Mouse (Mus musculus): ENCODE results near the gene Gpr155. TPM values are rescaled to one million over a fixed set of nuclear protein-coding genes. Genes with fewer than 3 reads are reported as not detected.

Gpr155 gene
- total and polyA plus RNA-seq, 2 experiments = 15.1 to 19.9 TPM

DNA sequence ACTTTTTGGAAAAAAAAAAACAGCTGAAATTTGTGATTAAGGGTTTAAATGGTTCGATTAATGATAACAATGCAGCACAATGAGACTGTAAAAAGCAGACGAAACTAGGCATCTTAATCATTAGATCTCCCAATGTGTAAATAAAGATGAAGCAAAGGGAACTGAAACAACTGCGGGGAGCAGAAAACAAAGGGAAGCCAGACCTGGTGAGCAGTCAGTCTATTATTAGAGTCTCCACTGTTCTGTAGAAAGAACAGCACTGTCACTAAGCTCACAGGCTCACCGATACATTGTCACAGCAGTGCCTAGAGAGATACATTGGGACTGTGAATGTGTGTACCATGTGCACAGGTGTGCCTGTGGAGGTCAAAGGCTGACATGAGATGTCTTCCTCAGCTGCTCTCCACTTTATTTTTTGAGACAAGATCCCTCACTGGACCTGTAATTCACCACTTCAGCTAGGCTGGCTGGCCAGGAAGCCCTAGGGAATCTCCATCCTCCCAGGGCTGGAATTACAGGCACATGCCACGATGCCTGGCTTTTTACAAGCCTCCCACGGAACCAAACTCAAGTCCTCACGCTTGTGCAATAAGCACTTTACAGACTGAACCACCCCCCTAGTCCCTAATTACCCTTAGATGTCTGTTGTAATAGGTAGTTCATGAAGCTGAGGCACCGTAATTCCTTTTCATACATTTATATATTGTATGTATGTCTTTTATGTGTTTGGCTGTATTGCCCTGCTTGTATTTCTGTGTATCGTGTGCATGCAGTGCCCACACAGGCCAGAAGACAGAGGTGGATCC is 14.6 kb downstream of the Gpr155 start:
- DNase-seq (ENCODE audit: extremely low read depth, low read depth, low spot score) = no peak
- no peak for TF ChIP-seq CTCF (IDR thresholded peaks at IDR 0.05; ENCODE audit: low read depth, low read length)
- no peak for TF ChIP-seq POLR2A (IDR thresholded peaks at IDR 0.05; ENCODE audit: extremely low read depth, insufficient read depth, low read length)
- no peak overlapping the region for H3K9ac ChIP-seq (ENCODE audit: low read depth, low read length)
- no peaks in the 10 kb centered on the region for H3K79me2 ChIP-seq (ENCODE audit: control insufficient read depth, insufficient read depth, low read length)
- no peaks in the 10 kb centered on the region for H3K4me1 ChIP-seq (ENCODE audit: control insufficient read depth, insufficient read depth, low read length)
- WGBS = 80% methylated on average over 9 of the region's 9 CpGs
- no peak overlapping the region for H3K4me3 ChIP-seq (ENCODE audit: insufficient read depth, low read depth, low read length)
- peaks cover 17% of the 10 kb centered on the region for H3K36me3 ChIP-seq (ENCODE audit: control insufficient read depth, insufficient read depth, low read length)
- no peak overlapping the region for H3K27ac ChIP-seq (replicated peaks; ENCODE audit: insufficient read depth, low read depth, low read length)
- H3K27me3 ChIP-seq (ENCODE audit: control insufficient read depth, insufficient read depth, low read length) = no peaks in the 10 kb centered on the region

DNA sequence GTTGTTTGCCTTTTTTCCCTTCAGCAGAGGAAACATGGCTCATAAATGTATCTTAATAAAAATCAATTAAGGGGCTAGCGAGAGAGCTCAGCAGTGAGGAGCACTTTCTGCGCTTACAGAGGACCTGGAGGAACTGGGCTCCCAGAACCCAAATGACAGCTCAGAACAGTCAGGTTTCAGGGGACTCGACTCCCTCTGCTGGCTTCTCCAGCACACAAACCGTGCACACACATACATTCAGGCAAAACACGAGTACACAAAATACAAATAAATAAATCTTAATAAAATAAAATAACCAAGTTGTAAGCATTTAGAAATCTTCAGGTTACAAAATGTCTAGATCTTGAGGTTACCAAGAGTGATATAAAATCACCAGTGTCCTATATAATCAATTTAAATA is 22.9 kb downstream of the Gpr155 start:
- TF ChIP-seq POLR2A (IDR thresholded peaks at IDR 0.05; ENCODE audit: extremely low read depth, insufficient read depth, low read length) = no peak
- no peak for TF ChIP-seq CTCF (IDR thresholded peaks at IDR 0.05; ENCODE audit: low read depth, low read length)
- Histone ChIP-seq H3K27me3 (ENCODE audit: control insufficient read depth, insufficient read depth, low read length) (no peaks in the 10 kb centered on the region), H3K79me2 (ENCODE audit: control insufficient read depth, insufficient read depth, low read length) (no peaks in the 10 kb centered on the region), H3K9ac (ENCODE audit: low read depth, low read length) (no peak overlapping the region), H3K4me1 (ENCODE audit: control insufficient read depth, insufficient read depth, low read length) (no peaks in the 10 kb centered on the region), H3K36me3 (ENCODE audit: control insufficient read depth, insufficient read depth, low read length) (peaks cover 18% of the 10 kb centered on the region), H3K4me3 (ENCODE audit: insufficient read depth, low read depth, low read length) (no peak overlapping the region), H3K27ac (replicated peaks; ENCODE audit: insufficient read depth, low read depth, low read length) (no peak overlapping the region)
- no peak for DNase-seq (ENCODE audit: extremely low read depth, low read depth, low spot score)
- WGBS = 88% methylated on average over 5 of the region's 5 CpGs

DNA sequence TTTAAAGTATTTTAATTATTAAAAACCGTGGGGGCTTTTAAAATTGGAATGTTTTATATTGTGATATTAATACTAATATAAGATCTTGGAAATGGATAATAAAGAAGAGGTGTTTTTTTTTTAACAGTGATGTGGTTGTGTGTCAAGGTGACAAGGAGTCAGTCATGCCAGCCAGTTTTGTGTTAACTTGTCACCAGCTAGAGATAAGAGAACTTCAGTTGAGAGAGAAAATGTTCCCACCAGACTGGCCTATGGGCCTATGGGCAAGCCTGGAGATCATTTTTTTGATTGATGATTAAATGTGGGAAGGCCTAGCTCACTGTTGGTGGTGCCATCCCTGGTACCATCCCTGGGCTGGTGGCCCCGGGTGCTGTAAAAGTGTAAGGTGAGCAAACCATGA is 25.8 kb downstream of the Gpr155 start:
- no peak for DNase-seq (ENCODE audit: extremely low read depth, low read depth, low spot score)
- no peak overlapping the region for H3K9ac ChIP-seq (ENCODE audit: low read depth, low read length)

GRCm38 (mm10) chr2:73359941-73360340 is 26.4 kb downstream of the Gpr155 start:
- no peaks in the 10 kb centered on the region for H3K4me1 ChIP-seq (ENCODE audit: control insufficient read depth, insufficient read depth, low read length)
- TF ChIP-seq POLR2A (IDR thresholded peaks at IDR 0.05; ENCODE audit: extremely low read depth, insufficient read depth, low read length) = no peak
- no peak for TF ChIP-seq CTCF (IDR thresholded peaks at IDR 0.05; ENCODE audit: low read depth, low read length)
- no peak overlapping the region for H3K27ac ChIP-seq (replicated peaks; ENCODE audit: insufficient read depth, low read depth, low read length)
- H3K4me3 ChIP-seq (ENCODE audit: insufficient read depth, low read depth, low read length) = no peak overlapping the region
- DNase-seq (ENCODE audit: extremely low read depth, low read depth, low spot score) = peak; percentile 16
- peaks cover 24% of the 10 kb centered on the region for H3K36me3 ChIP-seq (ENCODE audit: control insufficient read depth, insufficient read depth, low read length)
- no peak overlapping the region for H3K9ac ChIP-seq (ENCODE audit: low read depth, low read length)
- no peaks in the 10 kb centered on the region for H3K27me3 ChIP-seq (ENCODE audit: control insufficient read depth, insufficient read depth, low read length)
- no peaks in the 10 kb centered on the region for H3K79me2 ChIP-seq (ENCODE audit: control insufficient read depth, insufficient read depth, low read length)
- WGBS = 77% methylated on average over 5 of the region's 5 CpGs

More for the DNA sequence above, 25.8 kb downstream of the Gpr155 start:
- H3K27me3 ChIP-seq (ENCODE audit: control insufficient read depth, insufficient read depth, low read length) = no peaks in the 10 kb centered on the region
- H3K4me1 ChIP-seq (ENCODE audit: control insufficient read depth, insufficient read depth, low read length) = no peaks in the 10 kb centered on the region
- H3K27ac ChIP-seq (replicated peaks; ENCODE audit: insufficient read depth, low read depth, low read length) = no peak overlapping the region
- no peaks in the 10 kb centered on the region for H3K79me2 ChIP-seq (ENCODE audit: control insufficient read depth, insufficient read depth, low read length)
- TF ChIP-seq POLR2A (IDR thresholded peaks at IDR 0.05; ENCODE audit: extremely low read depth, insufficient read depth, low read length) = no peak
- TF ChIP-seq CTCF (IDR thresholded peaks at IDR 0.05; ENCODE audit: low read depth, low read length) = no peak
- no peak overlapping the region for H3K4me3 ChIP-seq (ENCODE audit: insufficient read depth, low read depth, low read length)
- 90% methylated on average over 2 of the region's 2 CpGs for WGBS
- peaks cover 24% of the 10 kb centered on the region for H3K36me3 ChIP-seq (ENCODE audit: control insufficient read depth, insufficient read depth, low read length)

DNA sequence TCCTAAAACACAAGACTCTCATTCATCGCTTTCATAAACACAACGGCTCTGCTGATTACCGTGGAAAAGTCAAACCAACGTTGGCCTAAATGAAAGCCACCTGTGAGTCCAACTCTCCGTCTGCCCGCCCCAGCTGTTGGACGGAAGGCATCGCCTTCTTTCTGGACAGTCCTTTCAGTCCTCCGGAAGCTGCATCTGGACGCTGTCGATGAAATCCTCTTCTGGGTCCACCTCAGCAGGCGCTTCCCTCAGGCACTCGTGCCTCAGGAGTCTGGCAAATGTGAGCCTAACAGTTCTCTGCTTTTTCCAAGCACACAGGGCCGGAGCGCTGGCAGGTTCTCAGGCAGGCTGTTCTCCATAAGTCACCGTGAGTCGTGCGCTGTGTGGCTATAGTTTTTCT is 29.4 kb downstream of the Gpr155 start:
- DNase-seq (ENCODE audit: extremely low read depth, low read depth, low spot score) = no peak
- Histone ChIP-seq H3K79me2 (ENCODE audit: control insufficient read depth, insufficient read depth, low read length) (no peaks in the 10 kb centered on the region), H3K27me3 (ENCODE audit: control insufficient read depth, insufficient read depth, low read length) (no peaks in the 10 kb centered on the region), H3K36me3 (ENCODE audit: control insufficient read depth, insufficient read depth, low read length) (peaks cover 22% of the 10 kb centered on the region), H3K4me3 (ENCODE audit: insufficient read depth, low read depth, low read length) (no peak overlapping the region), H3K4me1 (ENCODE audit: control insufficient read depth, insufficient read depth, low read length) (no peaks in the 10 kb centered on the region), H3K27ac (replicated peaks; ENCODE audit: insufficient read depth, low read depth, low read length) (no peak overlapping the region), H3K9ac (ENCODE audit: low read depth, low read length) (no peak overlapping the region)
- no peak for TF ChIP-seq CTCF (IDR thresholded peaks at IDR 0.05; ENCODE audit: low read depth, low read length)
- TF ChIP-seq POLR2A (IDR thresholded peaks at IDR 0.05; ENCODE audit: extremely low read depth, insufficient read depth, low read length) = no peak
- WGBS = 91% methylated on average over 18 of the region's 18 CpGs

GRCm38 (mm10) chr2:73351927-73352374 is 34.4 kb downstream of the Gpr155 start:
- H3K27ac ChIP-seq (replicated peaks; ENCODE audit: insufficient read depth, low read depth, low read length) = no peak overlapping the region

More at GRCm38 (mm10) chr2:73351927-73352374, 34.4 kb downstream of the Gpr155 start:
- no peaks in the 10 kb centered on the region for H3K79me2 ChIP-seq (ENCODE audit: control insufficient read depth, insufficient read depth, low read length)
- 59% methylated on average over 7 of the region's 7 CpGs for WGBS
- TF ChIP-seq POLR2A (IDR thresholded peaks at IDR 0.05; ENCODE audit: extremely low read depth, insufficient read depth, low read length) = no peak
- no peak for TF ChIP-seq CTCF (IDR thresholded peaks at IDR 0.05; ENCODE audit: low read depth, low read length)
- no peak overlapping the region for H3K9ac ChIP-seq (ENCODE audit: low read depth, low read length)
- no peaks in the 10 kb centered on the region for H3K27me3 ChIP-seq (ENCODE audit: control insufficient read depth, insufficient read depth, low read length)
- peaks cover 33% of the 10 kb centered on the region for H3K36me3 ChIP-seq (ENCODE audit: control insufficient read depth, insufficient read depth, low read length)
- H3K4me1 ChIP-seq (ENCODE audit: control insufficient read depth, insufficient read depth, low read length) = no peaks in the 10 kb centered on the region
- H3K4me3 ChIP-seq (ENCODE audit: insufficient read depth, low read depth, low read length) = no peak overlapping the region
- DNase-seq (ENCODE audit: extremely low read depth, low read depth, low spot score) = no peak
